Mouse (Mus musculus) limb, embryonic 11.5 days (tissue): ENCODE data around the gene Ccr5. TPM values are rescaled to one million over a fixed set of nuclear protein-coding genes. Genes with fewer than 3 reads are reported as not detected.

Experiments
- ATAC-seq: fragments of 200-750 bp; cut with Nextera tagmentation; 2 replicates; pipeline ENCODE4 v1.8.0; 2017; ENCODE audit warnings: low read depth; ENCODE audit not compliant: insufficient number of reproducible peaks, low FRiP score, low TSS enrichment
- DNase-seq: peaks from one replicate; pipeline ENCODE4 v3.0.0-alpha.2; 2015; ENCODE audit warnings: low spot score
- H3K27ac ChIP-seq: fragments of 300-500 bp; sonication (generic); replicated peaks from 2 replicates; pipeline ENCODE4 v1.5.1; 2014; ENCODE audit warnings: low read depth, mild to moderate bottlenecking, low read length
- H3K27me3 ChIP-seq: fragments of 300-500 bp; sonication (generic); 2 replicates; pipeline ENCODE4 v1.6.1; 2014; ENCODE audit warnings: mild to moderate bottlenecking, low read length, mixed read lengths; ENCODE audit not compliant: control insufficient read depth, insufficient read depth
- H3K36me3 ChIP-seq: fragments of 300-500 bp; sonication (generic); 2 replicates; pipeline ENCODE4 v1.6.1; 2014; ENCODE audit warnings: mild to moderate bottlenecking, low read length, moderate library complexity, mixed read lengths; ENCODE audit not compliant: control insufficient read depth, insufficient read depth
- H3K4me1 ChIP-seq: fragments of 300-500 bp; sonication (generic); 2 replicates; pipeline ENCODE4 v1.6.1; 2014; ENCODE audit warnings: low read length, mixed read lengths; ENCODE audit not compliant: control insufficient read depth, insufficient read depth
- H3K4me2 ChIP-seq: fragments of 300-500 bp; sonication (generic); 2 replicates; pipeline ENCODE4 v1.6.1; 2014; ENCODE audit warnings: low read depth, mild to moderate bottlenecking, moderate library complexity; ENCODE audit not compliant: severe bottlenecking
- H3K4me3 ChIP-seq: fragments of 300-500 bp; sonication (generic); 2 replicates; pipeline ENCODE4 v1.5.1; 2014; ENCODE audit warnings: low read depth, low read length
- H3K9ac ChIP-seq: fragments of 300-500 bp; sonication (generic); 2 replicates; pipeline ENCODE4 v1.6.1; 2014; ENCODE audit warnings: mild to moderate bottlenecking, low read length
- H3K9me3 ChIP-seq: fragments of 300-500 bp; sonication (generic); 2 replicates; pipeline ENCODE4 v1.6.1; 2016; ENCODE audit warnings: low read length; ENCODE audit not compliant: control insufficient read depth
- WGBS: fragments of 180-500 bp; shearing (Covaris S2); extraction: QIAGEN DNeasy Blood & Tissue Kit; methylation state at CpG from one replicate; pipeline ENCODE4 v1.1.7; 2014; 5-methylcytosine and 5-hydroxymethylcytosine counted together
- polyA plus RNA-seq: library from polyadenylated mRNA; unstranded; fragments of >200 nt; fragmentation: Nextera tagmentation; extraction: Ambion mirVana; gene quantifications from 2 replicates; pipeline ENCODE4 v1.2.1, GENCODE M21; 2014

Gene Ccr5
- polyA plus RNA-seq, 1 experiment from 2014 or later, result 0.31 TPM

- Histone ChIP-seq H3K4me3 (no peak overlapping the region), H3K4me1 (no peaks in the 10 kb centered on the region), H3K36me3 (no peaks in the 10 kb centered on the region), H3K9me3 (no peaks in the 10 kb centered on the region), H3K27ac (no peak overlapping the region), H3K9ac (no peak overlapping the region), H3K27me3 (no peaks in the 10 kb centered on the region), H3K4me2 (no peak overlapping the region)
- DNase-seq (no peak), ATAC-seq (no peak)
These were observed 16.1 kb upstream of the Ccr5 start for GRCm38 (mm10) chr9:124105196-124105595.

GRCm38 (mm10) chr9:124107232-124107631 is 14.1 kb upstream of the Ccr5 start:
- DNase-seq (no peak), ATAC-seq (no peak)
- Histone ChIP-seq H3K9me3 (no peaks in the 10 kb centered on the region), H3K36me3 (no peaks in the 10 kb centered on the region), H3K4me2 (no peak overlapping the region), H3K4me3 (no peak overlapping the region), H3K27ac (no peak overlapping the region), H3K4me1 (no peaks in the 10 kb centered on the region), H3K27me3 (no peaks in the 10 kb centered on the region), H3K9ac (no peak overlapping the region)

GRCm38 (mm10) chr9:124108356-124109127 is 12.8 kb upstream of the Ccr5 start:
- no peaks in the 10 kb centered on the region for H3K27me3 ChIP-seq
- no peak overlapping the region for H3K4me2 ChIP-seq
- H3K9ac ChIP-seq, result no peak overlapping the region
- DNase-seq (no peak), ATAC-seq (no peak)
- no peaks in the 10 kb centered on the region for H3K9me3 ChIP-seq
- H3K4me1 ChIP-seq, result no peaks in the 10 kb centered on the region
- no peak overlapping the region for H3K4me3 ChIP-seq
- H3K36me3 ChIP-seq, result no peaks in the 10 kb centered on the region
- 65% methylated on average over 2 of the region's 2 CpGs for WGBS
- no peak overlapping the region for H3K27ac ChIP-seq

GRCm38 (mm10) chr9:124111997-124112396 is 9.3 kb upstream of the Ccr5 start:
- no peak overlapping the region for H3K4me3 ChIP-seq
- no peaks in the 10 kb centered on the region for H3K9me3 ChIP-seq
- H3K27me3 ChIP-seq, result no peaks in the 10 kb centered on the region
- no peak for ATAC-seq
- H3K9ac ChIP-seq, result no peak overlapping the region
- 88% methylated on average over 1 of the region's 1 CpGs for WGBS
- H3K36me3 ChIP-seq, result no peaks in the 10 kb centered on the region
- H3K27ac ChIP-seq, result no peak overlapping the region
- no peak for DNase-seq
- no peak overlapping the region for H3K4me2 ChIP-seq
- no peaks in the 10 kb centered on the region for H3K4me1 ChIP-seq

GRCm38 (mm10) chr9:124112591-124113239 is 8.6 kb upstream of the Ccr5 start:
- DNase-seq (no peak), ATAC-seq (no peak)
- Histone ChIP-seq H3K9me3 (no peaks in the 10 kb centered on the region), H3K4me1 (no peaks in the 10 kb centered on the region), H3K27ac (no peak overlapping the region), H3K27me3 (no peaks in the 10 kb centered on the region), H3K4me3 (no peak overlapping the region), H3K36me3 (no peaks in the 10 kb centered on the region), H3K4me2 (no peak overlapping the region), H3K9ac (no peak overlapping the region)
- 92% methylated on average over 1 of the region's 1 CpGs for WGBS

GRCm38 (mm10) chr9:124113777-124114176 is 7.6 kb upstream of the Ccr5 start:
- Histone ChIP-seq H3K27me3 (no peaks in the 10 kb centered on the region), H3K9me3 (no peaks in the 10 kb centered on the region), H3K27ac (no peak overlapping the region)

GRCm38 (mm10) chr9:124118489-124118888 is 2.9 kb upstream of the Ccr5 start:
- WGBS, result 90% methylated on average over 1 of the region's 1 CpGs

More at GRCm38 (mm10) chr9:124113777-124114176, 7.6 kb upstream of the Ccr5 start:
- no peak for ATAC-seq
- Histone ChIP-seq H3K36me3 (no peaks in the 10 kb centered on the region), H3K4me2 (no peak overlapping the region), H3K4me3 (no peak overlapping the region), H3K4me1 (no peaks in the 10 kb centered on the region), H3K9ac (no peak overlapping the region)
- no peak for DNase-seq
- WGBS, result 73% methylated on average over 1 of the region's 1 CpGs

GRCm38 (mm10) chr9:124125576-124125975 is 4.2 kb downstream of the Ccr5 start:
- no peaks in the 10 kb centered on the region for H3K4me1 ChIP-seq
- no peaks in the 10 kb centered on the region for H3K27me3 ChIP-seq
- 86% methylated on average over 11 of the region's 11 CpGs for WGBS
- H3K27ac ChIP-seq, result no peak overlapping the region
- ATAC-seq (no peak), DNase-seq (no peak)
- H3K9ac ChIP-seq, result no peak overlapping the region
- H3K9me3 ChIP-seq, result no peaks in the 10 kb centered on the region
- no peak overlapping the region for H3K4me3 ChIP-seq
- no peak overlapping the region for H3K4me2 ChIP-seq
- H3K36me3 ChIP-seq, result no peaks in the 10 kb centered on the region

More at GRCm38 (mm10) chr9:124118489-124118888, 2.9 kb upstream of the Ccr5 start:
- Histone ChIP-seq H3K4me1 (no peaks in the 10 kb centered on the region), H3K27ac (no peak overlapping the region), H3K36me3 (no peaks in the 10 kb centered on the region), H3K4me2 (no peak overlapping the region), H3K9me3 (no peaks in the 10 kb centered on the region), H3K4me3 (no peak overlapping the region), H3K27me3 (no peaks in the 10 kb centered on the region), H3K9ac (no peak overlapping the region)
- no peak for DNase-seq
- ATAC-seq, result no peak
